Mouse (Mus musculus) ovary, adult 18-20 months (tissue): Measurements from ENCODE around the gene Dusp15.

Source experiments
- DNase-seq: peaks from one replicate; pipeline ENCODE4 v3.0.0; 2022; ENCODE audit warnings: low spot score, mixed read lengths

Gene Dusp15

DNA sequence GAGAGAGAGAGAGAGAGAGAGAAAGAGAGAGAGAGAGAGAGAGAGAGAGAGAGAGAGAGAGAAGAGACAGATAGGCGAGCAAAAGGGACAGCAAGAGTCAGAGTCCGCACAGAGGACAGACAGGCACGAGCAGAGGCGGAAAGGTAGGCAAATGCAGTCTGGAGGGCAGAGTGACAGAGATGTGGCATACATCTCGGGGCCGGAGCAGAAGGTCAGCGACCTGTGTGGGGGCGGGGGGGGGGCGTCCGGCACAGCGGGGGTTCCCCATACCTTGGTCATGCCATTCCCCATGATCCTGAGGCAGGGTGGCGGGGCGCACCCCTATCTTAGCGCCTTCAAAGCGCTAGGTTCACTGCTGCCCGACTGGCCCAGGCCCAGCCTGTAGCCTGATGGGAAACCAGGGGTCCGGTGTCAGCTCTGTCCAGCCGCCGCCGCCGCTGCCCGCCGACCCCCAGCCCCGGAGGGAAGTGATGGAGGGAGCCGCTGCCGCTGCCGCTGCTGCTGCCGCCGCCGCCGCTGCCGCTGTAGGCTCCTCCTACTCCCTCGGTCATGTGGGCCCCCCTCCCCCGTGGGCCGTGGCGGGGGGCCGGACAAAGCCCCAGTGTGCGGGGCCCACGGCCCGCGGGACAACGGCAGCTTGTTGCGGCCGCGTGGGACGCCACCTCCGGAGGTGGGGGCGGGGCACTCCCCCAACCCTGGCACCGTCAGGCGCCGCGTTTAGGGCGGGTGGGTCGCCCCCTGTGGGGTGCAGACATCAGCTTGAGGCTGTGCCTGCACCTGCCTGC is at the start of gene Dusp15:
Gene Dusp15, minus strand, starts transcription at position 634 of the 785 bp plus-strand sequence.
- no peak for DNase-seq

DNA sequence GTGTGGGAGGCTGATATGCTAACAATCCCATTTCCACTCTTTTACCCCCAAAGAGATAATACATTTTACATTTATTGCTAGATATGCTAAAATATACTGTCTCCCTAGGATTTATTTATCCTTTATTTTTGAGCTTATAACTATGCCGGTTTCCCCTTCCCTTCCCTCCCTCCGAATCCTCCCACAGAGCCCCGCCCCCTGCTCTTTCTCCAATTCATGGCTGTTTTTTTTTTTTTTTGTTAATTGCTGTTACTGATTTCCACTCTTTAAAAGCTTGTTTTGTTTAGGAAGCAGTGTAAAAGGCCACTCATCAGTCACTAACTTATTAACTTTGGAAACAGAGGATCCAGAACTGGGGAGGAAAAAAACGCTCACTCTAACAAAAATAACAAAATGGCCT is 45.5 kb upstream of the Dusp15 start:
- DNase-seq: no peak

DNA sequence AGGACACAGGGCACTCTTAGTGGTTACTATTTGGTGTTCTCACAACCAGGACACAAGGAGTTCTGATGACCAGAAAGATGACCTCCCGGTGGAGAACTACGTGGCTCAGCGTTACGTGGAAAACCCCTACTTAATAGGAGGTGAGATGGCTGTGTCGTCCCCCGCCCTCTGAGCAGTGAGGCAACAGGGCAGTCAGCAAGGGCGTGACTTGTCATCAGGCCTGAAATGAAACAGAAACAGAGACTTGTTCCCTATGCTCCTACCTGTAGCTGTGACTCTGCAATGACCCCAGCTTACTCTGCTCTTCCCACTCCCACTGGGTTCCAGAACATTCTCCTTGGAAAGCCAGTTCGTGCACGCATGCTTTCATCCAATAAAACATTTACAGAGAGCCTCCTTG is 40.0 kb upstream of the Dusp15 start:
- no peak for DNase-seq

DNA sequence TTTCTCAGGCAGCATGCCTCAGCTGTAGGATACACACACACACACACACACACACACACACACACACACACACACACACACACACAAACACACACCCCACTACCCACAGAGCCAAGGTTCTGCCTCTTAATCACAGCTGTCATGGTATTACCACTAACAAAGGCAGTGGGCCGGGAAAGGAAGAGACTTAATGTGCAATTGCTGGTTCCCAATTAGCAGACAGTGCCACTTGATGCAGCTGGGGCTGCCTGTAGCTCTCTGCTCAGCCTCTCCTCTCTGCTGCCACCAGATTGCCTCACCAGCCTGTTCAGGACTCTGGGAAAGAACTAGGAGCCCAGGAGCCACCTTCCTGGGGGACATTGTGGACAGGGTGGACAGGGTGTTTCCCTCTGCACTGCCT is 34.1 kb upstream of the Dusp15 start:
- no peak for DNase-seq

DNA sequence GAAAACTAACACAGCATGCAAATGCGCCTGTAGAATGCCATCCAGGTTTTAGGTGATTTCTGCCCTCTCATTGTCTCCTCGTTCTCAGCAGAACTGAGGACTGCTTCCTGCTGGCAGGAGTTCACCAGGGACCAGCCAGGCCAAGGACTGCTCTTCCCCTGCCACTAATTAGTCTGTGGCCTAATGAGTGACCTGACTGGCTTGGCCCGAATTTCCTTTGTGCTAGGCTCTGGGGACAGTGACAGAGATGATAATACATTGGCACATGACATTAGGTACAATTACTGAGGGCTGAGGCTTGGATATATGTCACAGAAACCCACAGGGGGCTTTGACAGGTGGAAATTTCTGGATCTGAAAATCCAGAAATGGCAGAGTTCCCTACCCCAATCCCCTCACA is 25.5 kb upstream of the Dusp15 start:
- no peak for DNase-seq

DNA sequence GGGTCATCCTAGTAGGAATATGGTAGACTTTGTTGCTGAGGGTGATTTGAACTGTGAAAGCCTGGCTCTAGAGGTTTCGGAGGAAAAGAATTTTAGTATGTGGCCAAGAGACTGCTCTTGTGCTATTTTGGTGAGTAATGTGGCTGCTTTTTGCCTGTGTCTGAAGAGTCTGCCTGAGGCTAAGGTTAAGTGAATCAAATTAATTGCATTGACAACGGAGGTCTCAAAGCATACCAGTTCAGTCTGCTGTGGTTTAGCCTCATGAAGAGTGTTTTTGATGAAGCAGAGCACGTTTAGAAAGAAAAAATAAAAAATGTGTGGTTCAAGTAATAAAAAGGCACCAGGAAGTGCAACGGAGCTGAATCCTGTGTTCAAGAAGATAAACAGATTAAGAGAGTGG is 14.1 kb upstream of the Dusp15 start:
- DNase-seq: no peak

DNA sequence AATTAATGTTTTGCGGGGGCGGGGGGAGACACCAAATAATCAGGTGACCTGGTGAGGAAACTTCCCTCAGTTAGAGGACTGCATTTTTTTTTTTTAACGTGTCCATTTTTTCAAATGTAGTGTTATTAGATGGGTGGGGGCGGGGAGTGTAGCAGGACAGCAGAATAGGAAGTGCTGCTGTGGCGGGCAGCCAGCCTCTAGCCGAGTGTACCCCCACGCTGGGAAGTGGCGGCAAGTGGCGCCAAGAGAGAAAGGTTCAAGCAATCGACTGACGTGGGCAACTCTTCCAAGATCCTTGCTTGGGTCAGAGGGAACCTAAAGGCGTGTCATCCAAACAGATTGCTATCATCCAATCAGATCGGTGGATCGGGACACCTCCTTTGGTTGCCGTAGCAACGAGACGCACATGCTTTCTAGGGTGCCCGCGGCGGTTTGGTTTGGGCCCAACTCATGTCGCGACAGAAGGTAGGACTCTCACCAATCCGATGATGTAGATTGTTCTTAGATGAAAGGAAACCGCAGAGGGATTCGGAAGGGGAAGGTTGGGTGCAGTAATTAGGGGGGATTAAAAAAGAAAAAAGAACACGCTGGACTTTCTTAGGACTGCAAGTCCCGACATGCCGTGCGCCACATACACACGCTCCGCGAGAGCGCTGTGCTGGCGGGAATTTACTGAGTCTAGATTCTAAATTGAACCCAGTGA is 10.7 kb upstream of the Dusp15 start, which contains the start of gene Ttll9:
Gene Ttll9, plus strand, starts transcription at position 395 of the 703 bp plus-strand sequence.
- peak; percentile 65 for DNase-seq

DNA sequence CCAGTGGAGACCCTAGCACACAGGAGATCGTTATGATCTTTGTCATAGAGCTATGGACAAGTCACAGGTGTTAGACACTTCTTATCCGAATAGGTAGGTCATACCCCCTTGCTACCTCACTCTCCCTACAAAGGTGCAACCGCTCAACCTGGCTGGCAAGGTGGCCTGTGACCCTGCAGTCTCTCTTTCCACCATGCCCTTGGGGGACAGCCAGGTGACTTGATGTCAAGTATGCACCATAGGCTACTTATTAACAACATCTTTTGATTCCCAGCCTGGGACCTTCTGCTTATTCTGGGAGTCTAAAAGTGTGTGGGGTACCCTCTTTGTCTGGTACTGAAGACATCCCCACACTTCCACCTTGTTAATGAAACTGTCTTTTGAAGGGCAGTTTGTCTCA is 6.6 kb upstream of the Dusp15 start:
- no peak for DNase-seq

DNA sequence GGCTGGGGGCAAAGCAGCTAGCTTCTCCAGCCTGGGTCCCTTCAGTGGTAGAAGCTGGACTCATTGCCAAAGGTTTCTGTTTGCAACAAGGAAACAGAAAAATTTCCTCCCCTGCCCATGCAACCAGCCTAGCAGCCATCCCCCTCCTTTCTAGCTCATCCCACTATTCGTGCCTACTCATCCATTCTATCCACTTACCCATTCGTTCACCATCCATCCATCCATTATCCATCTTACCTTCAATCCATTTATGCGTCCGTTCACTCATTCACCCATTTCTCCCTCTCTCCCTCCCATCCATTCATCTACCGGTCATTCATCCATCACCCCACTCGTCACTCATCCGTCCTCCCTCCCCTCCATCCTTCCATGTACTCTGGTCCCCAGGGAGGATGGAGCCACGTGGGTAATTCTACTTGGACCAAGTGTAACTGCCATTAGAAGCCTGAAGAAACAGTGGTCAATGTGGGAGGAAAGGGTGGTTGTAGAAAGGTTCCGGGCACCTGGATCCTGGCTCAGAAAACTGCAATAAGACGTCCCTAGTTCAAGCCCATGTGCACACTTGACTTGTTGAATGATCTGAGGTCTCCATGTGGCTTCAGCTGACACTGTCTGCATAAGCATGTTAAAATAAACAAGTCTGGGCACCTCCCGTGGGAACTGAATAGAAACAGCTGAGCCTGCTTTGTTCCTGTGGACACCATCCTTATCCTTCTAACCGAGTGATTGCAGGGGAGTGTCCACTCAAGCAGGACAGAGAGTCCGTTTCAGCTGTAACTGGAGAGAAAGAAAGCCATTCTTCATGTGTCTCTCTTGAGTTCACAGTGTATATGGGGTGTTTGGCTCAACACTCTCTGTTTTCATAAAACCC is 587 bp upstream of the Dusp15 start:
- DNase-seq: no peak

DNA sequence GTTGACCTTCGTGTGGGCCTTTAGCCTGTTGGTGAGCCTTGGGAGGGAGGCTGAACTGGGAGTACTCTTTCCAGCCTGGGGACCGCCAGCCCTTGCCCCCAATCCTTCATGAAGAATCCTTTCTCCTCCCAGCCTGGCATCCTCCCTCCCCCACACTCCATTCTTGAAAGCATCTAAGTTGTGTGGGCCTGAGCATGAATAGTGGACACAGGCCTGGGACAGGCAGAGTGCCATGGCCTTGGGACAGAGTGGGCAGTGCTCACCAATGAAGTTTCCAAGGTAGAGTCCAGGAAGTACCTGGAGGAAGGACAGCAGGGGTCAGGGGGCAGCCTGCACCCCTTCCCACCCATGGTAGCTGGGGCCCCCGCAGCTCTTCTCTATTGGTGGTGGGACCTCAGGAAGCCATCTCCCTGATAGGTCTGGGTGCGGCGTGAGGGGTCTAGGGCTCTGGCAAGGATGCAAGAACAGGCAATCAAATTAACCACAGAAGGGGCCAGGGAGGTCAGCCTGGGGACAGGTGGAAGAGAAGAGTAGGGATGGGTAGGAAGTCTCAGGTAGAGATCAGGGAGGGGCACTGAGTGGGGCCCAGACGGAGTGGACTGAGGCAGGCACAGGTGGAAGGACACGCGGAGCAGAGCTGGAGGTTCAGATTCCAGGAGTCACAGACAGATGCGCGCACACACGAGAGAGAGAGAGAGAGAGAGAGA is 987 bp downstream of the Dusp15 start:
- no peak for DNase-seq

DNA sequence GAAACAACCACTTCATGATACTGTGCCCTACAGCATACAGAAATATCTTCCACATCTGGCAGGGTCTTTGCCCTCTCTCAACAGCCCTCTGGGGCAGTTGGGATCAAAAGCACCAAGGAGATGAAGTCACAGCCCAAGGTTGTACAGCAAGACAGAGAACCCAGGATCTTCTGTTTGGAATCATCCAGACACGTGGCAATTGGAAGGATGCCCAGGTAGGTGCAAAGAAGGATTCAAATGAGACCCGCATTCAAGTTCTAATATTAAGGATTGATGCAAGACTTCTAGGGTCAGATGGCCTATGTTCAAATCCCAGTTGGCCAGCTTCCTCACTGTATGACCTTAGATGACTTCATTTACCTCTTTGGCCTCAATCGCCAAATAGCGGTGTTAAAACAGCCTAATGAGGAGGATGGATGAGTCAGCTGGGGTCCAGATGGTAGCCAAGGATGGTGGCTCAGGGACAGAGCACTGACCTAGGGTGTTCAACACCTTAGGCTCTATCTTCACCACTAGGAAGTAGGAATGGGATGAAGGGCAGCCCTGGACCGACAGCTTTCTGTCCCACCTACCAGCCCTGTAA is 3.0 kb downstream of the Dusp15 start:
- DNase-seq: no peak

DNA sequence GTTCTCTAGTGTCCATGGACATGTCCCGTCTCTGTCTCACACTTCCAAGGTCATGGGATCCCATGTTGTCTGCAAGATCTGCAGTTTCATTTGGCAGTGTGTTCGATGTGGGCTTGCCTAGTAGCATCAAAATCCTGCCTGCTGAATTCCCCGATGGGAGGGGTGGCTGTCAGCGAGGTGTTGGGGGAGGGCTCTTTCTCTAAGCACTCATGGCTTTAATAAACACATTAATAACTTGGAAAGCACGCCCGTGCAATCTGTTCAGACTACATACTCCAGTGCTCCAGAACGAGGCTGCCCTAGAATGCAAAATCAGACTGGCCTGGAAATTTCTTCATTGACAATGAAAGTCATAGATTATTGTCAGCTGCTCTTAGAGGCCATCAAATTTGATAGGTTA is 4.4 kb downstream of the Dusp15 start:
- DNase-seq: no peak

DNA sequence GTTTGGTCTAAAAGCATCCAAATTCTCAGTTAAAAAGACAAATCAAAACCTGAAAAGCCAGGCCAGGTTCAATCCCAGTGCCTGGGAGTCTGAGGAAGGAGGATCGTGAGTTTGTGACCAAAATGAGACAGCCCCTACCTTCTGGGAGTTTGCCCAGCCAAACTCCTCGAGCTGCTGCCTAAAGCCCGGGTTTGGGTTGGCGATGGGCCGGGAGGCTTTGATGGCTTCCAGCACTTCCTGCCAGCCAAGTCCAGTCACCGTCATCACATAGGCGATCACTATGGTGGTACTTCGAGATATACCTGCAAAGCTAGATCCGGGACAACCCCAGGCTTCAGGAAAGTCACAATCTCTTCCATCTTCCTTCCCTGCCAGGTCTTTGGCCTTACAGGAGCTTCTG is 7.5 kb downstream of the Dusp15 start:
- no peak for DNase-seq

DNA sequence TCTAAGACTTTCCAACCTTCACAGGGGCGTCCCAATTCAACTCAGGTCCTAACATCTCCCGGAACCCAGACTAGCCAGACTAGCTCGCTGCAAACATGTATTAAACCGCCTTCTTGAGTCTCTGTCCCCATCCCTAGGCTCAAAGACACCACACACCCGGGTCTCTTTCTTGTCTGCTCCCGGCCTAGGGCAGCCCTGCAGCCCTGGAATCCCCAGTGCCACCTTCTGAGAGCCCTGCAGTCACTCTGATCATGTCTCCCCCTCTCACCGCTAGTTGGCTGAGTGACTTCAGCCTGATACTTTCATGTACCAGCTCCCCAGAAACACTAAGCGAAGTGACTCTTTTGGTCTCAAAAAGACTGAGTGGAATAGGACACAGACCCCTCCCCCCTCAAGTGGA is 7.9 kb downstream of the Dusp15 start:
- DNase-seq: no peak

DNA sequence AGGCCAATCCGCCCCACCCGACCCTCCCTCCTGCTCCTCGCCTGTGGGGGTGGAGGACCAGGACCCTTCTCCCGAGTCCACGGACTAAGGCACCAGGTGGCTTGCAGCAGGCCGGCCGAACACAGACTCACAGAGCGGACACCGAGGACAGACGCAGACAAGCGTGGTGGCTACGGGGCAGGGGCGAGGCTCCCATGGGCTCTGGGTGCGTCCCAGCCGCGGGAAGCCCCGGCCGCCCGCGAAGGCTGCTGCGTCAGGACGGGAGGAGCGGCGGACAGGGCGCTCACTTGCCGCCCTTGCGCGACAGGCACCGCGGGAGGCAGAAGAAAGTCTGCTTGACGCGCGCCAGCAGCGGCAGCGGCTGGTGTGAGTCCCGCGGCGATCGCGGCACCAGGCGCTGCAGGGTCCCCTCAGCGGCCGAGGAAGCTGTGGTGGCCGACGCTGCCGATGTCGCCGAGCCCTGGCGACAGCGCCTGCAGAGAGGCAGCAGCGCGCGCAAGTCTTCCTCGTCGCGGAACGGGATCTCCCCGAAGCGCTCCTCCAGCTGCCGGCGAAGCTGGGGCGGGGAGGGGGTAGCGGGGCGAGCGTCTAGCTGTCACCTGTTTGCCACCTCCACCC is 8.5 kb downstream of the Dusp15 start:
- DNase-seq: no peak

DNA sequence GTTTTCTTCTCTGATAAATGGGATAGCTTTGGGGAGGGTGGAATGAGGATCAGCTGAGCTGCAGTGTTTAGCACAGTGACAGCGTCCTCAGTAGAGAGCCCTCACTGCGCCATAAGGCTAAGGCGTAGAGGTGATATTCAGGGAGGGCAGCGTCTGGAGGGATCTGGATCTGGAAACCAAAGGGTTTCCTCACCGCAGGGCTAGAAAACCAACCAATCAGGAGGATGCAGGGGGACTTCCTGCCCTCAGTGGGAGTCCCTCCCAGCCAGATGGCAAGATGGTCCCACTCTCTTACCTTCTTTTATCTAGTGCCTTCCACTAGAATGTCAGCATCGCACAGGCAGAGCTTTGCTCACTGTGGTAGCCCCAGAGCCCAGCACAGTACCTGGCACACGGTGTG is 9.7 kb downstream of the Dusp15 start:
- no peak for DNase-seq

DNA sequence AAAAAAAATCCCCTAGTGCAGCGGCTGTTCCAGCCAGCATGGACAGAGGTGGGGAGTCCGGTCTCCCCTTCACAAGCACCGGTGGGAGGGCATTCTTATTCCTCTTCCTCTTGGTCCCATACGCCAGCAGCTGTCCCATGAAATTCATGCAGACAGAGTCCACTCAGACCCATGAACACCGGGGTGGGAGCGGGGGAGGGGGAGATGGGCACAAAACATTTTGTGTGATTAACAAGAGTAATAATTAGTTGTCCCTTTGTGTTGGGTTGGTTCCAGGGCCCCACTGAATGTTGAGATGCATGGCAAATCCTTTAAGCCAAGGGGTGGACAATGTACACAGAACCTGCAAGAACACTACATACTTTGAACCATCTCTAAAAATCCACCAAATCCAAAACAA is 10.4 kb downstream of the Dusp15 start:
- DNase-seq: no peak

DNA sequence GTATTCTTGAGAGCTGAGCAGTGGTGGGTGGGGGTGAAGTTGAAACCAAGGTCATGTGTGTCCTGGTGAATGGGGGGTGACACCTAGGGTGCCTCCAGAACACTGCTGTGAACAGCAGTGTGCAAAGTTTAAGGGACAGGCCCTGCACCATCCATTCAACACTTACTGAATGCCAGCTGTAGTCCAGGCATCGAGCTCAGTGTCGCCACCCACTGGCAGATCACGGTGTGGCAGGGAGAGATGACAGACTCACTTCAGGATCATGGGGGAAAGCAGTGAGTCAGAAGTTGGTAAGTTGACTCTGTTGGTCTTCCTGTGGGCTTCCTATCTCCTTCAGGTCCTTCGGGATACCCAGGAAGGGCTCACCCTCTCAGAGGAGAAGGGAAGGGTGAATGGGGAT is 11.7 kb downstream of the Dusp15 start:
- DNase-seq: no peak

DNA sequence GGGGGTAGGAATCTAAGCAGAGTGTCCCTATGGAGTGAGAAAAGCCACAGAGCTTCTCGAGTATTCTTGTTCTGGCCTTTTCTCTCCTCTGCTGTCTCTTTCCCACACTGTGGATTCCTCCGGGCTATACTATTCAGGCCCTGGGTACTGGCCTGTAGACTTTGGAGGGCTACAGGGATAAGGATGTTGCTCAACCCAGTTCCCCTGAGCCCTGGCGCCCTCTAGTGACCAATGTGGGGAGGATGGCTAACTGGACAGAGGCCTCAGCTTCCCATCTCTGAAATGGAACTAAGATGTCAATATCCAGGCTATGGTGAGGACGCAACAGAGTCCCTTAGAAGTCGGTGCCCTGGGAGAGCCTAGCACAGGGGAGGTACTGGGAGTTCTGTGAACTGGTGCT is 17.9 kb downstream of the Dusp15 start:
- DNase-seq: no peak

DNA sequence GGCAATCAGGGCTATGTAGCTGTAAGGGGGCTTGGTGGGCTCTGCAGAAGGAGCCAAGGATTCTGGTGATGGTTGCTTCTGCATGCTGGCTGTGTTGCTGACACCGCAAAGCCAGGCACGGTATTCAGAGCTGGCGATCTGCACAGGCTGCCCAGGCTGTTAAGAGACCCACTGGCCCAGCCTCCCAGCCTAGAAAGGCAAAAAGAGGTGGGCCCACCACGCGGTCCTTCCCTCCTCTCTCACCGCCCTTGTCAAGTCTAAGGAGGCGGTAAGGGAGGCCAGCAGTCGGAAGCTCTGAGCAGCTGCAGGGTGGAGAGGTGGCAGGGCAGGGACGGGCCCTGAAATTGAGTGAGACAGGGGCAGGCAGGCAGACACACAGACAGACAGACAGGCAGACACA is 18.4 kb downstream of the Dusp15 start, which contains the start of gene Foxs1:
Gene Foxs1, minus strand, starts transcription at position 161 of the 400 bp plus-strand sequence.
- peak; percentile 52 for DNase-seq
